Mouse (Mus musculus): ENCODE data around the gene Castor1. TPM values are rescaled to one million over a fixed set of nuclear protein-coding genes. Genes with fewer than 3 reads are reported as not detected.

Castor1 gene
- polyA plus RNA-seq, 1 experiment from 2014 or later, result 1.5 TPM

DNA sequence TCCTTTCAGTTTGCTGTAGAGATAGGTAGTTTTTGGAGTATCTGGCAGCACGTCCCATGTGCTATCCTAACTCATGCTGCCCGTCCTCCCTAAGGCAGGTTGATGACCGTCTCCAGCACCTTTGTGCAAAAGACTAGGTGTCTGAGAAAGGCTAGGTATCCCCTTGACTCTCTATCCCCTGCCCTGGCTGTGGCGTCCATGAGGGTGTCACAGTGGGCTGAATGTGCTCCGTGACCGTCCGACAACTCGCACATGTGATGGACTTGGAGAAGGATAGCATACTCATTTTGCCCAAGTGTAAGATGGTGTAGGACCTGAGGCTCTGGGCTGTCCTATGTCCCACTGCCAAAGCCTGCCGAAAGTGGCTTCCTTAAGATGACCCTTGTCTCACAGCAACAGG lies 10.4 kb upstream of the Castor1 start:
- H3K4me3 ChIP-seq (replicated peaks), result no peak overlapping the region
- H3K27me3 ChIP-seq, result no peaks in the 10 kb centered on the region
- no peak for ATAC-seq (ENCODE audit: insufficient read depth)
- peaks cover 14% of the 10 kb centered on the region for H3K36me3 ChIP-seq (replicated peaks)
- H3K4me1 ChIP-seq (replicated peaks), result peaks cover 10% of the 10 kb centered on the region
- H3K27ac ChIP-seq (replicated peaks), result no peak overlapping the region
- H3K9me3 ChIP-seq (replicated peaks), result no peaks in the 10 kb centered on the region
- no peak overlapping the region for H3K9ac ChIP-seq
- no peak overlapping the region for H3K4me2 ChIP-seq
- WGBS (ENCODE audit: insufficient replicate concordance), result 74% methylated on average over 9 of the region's 9 CpGs

DNA sequence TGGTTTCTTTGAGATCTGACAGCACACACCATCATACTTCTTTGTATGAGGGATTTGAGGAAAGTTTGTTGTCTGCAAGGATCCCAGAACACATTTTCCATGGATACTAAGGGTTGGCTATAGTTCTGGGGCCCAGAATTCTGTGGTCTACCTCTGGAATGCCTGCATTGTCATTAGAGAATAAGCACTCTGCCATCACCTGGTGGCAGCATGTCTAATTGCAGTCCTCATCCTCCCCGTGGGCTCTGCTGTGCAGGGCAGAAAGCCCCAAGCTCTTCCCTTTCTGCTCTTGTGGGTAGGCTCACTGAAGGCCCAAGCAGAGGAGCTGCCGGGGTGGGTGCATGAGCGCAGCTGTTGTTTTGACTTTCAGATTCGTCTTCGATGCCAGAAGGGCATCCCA lies 8.5 kb upstream of the Castor1 start:
- Histone ChIP-seq H3K9me3 (replicated peaks) (no peaks in the 10 kb centered on the region), H3K36me3 (replicated peaks) (peaks cover 25% of the 10 kb centered on the region), H3K4me2 (no peak overlapping the region), H3K27me3 (no peaks in the 10 kb centered on the region), H3K4me3 (replicated peaks) (no peak overlapping the region), H3K9ac (no peak overlapping the region), H3K27ac (replicated peaks) (no peak overlapping the region), H3K4me1 (replicated peaks) (no peaks in the 10 kb centered on the region)
- WGBS (ENCODE audit: insufficient replicate concordance), result 70% methylated on average over 5 of the region's 5 CpGs
- ATAC-seq (ENCODE audit: insufficient read depth), result no peak

DNA sequence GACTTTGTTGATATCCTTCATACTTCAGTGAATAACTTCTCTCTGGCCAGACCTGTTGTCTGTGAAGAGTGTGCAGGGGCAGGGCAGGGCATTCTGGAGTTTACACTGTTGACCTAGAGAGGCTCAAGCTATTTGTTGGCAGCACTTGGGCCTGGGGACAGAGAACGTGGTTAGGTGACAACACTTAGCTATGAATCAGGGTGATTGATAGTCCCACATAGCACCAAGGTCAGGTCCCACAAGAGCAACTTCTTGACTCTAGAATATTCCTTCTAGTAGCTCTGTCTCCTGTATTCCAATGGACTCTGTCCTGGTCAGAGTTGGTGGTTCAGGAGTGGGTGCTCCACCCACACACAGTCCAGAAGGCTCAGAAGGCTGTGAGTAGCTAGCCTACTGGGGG lies 7.2 kb upstream of the Castor1 start:
- H3K4me1 ChIP-seq (replicated peaks), result no peaks in the 10 kb centered on the region
- 78% methylated on average over 1 of the region's 1 CpGs for WGBS (ENCODE audit: insufficient replicate concordance)
- no peak for ATAC-seq (ENCODE audit: insufficient read depth)
- H3K9ac ChIP-seq, result no peak overlapping the region
- no peak overlapping the region for H3K4me3 ChIP-seq (replicated peaks)
- no peaks in the 10 kb centered on the region for H3K27me3 ChIP-seq
- H3K27ac ChIP-seq (replicated peaks), result no peak overlapping the region
- H3K4me2 ChIP-seq, result no peak overlapping the region
- no peaks in the 10 kb centered on the region for H3K9me3 ChIP-seq (replicated peaks)
- H3K36me3 ChIP-seq (replicated peaks), result peaks cover 30% of the 10 kb centered on the region

DNA sequence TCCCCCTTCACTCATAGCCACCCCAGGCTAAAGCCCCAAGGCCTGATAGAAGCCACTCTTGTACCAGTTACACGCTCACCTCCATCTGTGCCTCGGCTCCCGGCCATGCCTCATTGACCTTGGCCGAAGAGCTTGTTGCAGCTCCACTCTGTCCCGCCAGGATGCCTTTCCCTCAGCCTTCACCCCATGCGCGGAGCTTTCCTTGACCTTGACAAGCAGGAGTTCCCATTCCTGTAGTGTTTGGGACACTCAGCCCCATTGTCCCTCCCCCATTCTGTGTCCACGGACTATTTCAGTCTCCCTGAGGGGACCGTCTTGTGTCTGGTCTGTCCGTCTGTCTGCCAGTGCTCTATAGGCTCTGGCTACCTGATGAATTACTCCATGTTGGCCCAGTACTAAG lies 4.9 kb upstream of the Castor1 start:
- Histone ChIP-seq H3K9me3 (replicated peaks) (no peaks in the 10 kb centered on the region), H3K4me3 (replicated peaks) (no peak overlapping the region), H3K4me1 (replicated peaks) (peaks cover 8% of the 10 kb centered on the region), H3K4me2 (no peak overlapping the region), H3K27ac (replicated peaks) (no peak overlapping the region), H3K9ac (no peak overlapping the region), H3K36me3 (replicated peaks) (peaks cover 23% of the 10 kb centered on the region), H3K27me3 (peaks cover under 1% of the 10 kb centered on the region; the same call in 1 of the 2 replicates)
- no peak for ATAC-seq (ENCODE audit: insufficient read depth)
- 84% methylated on average over 10 of the region's 10 CpGs for WGBS (ENCODE audit: insufficient replicate concordance)

DNA sequence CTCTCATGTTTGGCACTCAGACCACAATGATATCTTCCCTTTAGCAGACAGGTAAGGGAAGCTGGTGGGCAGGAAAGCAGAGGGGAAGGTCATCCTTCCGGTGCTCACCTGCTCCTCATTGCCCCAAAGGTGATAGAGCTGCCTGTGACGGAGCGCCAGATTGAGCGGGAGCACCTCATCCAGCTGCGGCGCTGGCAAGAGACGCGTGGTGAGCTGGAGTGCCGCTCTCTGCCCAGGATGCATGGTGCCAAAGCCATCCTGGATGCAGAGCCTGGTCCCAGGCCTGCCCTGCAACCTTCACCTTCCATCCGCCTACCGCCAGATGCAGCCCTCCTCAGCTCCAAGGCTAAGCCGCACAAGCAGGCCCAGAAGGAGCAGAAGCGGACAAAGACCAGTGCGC lies 3.5 kb upstream of the Castor1 start:
- 84% methylated on average over 14 of the region's 14 CpGs for WGBS (ENCODE audit: insufficient replicate concordance)
- peaks cover 23% of the 10 kb centered on the region for H3K36me3 ChIP-seq (replicated peaks)

DNA sequence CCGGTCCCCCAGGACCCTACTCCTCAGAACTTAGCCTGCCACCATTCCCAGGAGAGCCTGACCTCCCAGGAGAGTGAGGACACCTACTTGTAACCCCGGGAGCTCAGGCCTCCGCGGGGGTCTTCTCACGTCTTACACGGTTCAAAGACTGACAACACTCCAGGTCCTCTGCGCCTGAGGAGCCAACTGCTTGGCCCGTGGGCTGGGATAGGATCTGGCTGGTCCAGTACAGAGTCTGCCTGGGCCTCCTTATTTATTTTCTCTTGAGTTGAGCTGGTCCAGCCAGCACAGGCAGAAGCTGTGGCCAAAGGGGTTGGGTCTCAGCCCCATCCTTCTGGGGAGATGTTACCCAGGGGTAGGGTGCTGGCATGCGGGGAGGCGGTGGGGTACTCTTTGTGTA lies 3.0 kb upstream of the Castor1 start:
- Histone ChIP-seq H3K27me3 (peaks cover 18% of the 10 kb centered on the region), H3K27ac (replicated peaks) (no peak overlapping the region), H3K9ac (no peak overlapping the region), H3K4me1 (replicated peaks) (peaks cover 26% of the 10 kb centered on the region), H3K36me3 (replicated peaks) (peaks cover 23% of the 10 kb centered on the region), H3K9me3 (replicated peaks) (no peaks in the 10 kb centered on the region), H3K4me3 (replicated peaks) (no peak overlapping the region), H3K4me2 (no peak overlapping the region)
- 66% methylated on average over 10 of the region's 10 CpGs for WGBS (ENCODE audit: insufficient replicate concordance)
- ATAC-seq (ENCODE audit: insufficient read depth), result no peak

More for the DNA sequence above, 3.5 kb upstream of the Castor1 start:
- no peak for ATAC-seq (ENCODE audit: insufficient read depth)
- Histone ChIP-seq H3K27me3 (peaks cover 15% of the 10 kb centered on the region), H3K9ac (no peak overlapping the region), H3K4me3 (replicated peaks) (no peak overlapping the region), H3K4me1 (replicated peaks) (peaks cover 21% of the 10 kb centered on the region), H3K9me3 (replicated peaks) (no peaks in the 10 kb centered on the region), H3K4me2 (no peak overlapping the region), H3K27ac (replicated peaks) (no peak overlapping the region)

DNA sequence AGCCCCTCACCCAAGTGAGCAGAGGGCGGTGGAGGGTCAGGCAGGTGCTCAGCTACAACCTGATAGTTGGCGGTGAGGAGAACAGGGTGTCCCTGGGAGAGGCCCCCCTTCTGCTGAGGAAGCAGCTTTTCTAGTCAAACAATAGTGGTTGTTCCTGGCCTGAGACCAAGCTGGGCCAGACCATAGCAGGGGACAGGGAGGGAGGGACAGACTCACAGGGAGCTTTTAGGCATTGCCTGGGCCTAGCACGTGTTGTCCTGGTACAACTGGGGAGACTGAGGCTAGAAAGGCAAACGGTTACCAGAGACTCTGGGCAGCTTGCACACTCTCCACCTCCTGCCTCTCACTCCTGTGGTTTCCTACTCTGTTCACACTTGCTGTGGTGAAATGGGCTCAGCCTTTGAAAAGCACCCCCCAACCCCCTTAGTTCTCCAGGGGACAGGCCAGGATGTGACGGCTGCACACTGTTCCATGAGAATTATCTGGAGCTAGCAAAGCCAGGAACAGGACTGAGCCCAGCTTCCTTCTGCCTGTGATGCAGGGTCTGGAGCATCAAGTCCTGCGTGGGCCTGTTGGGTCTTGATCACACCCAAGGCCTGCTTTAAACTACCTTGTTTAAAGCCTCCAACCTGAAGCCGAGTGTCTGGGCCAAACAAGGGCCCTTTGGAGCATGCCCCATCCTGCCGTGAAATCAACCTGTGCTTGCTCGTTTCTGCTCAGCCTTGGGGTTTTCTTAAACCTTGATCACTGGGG lies 1.6 kb upstream of the Castor1 start:
- peaks cover 17% of the 10 kb centered on the region for H3K36me3 ChIP-seq (replicated peaks)
- H3K4me3 ChIP-seq (replicated peaks), result no peak overlapping the region
- WGBS (ENCODE audit: insufficient replicate concordance), result 72% methylated on average over 9 of the region's 9 CpGs
- H3K9me3 ChIP-seq (replicated peaks), result no peaks in the 10 kb centered on the region
- H3K4me2 ChIP-seq, result no peak overlapping the region
- H3K4me1 ChIP-seq (replicated peaks), result peaks cover 40% of the 10 kb centered on the region
- H3K9ac ChIP-seq, result no peak overlapping the region
- no peak overlapping the region; the same call in 1 of the 2 replicates for H3K27ac ChIP-seq (replicated peaks)
- ATAC-seq (ENCODE audit: insufficient read depth), result no peak
- H3K27me3 ChIP-seq, result peaks cover 21% of the 10 kb centered on the region

DNA sequence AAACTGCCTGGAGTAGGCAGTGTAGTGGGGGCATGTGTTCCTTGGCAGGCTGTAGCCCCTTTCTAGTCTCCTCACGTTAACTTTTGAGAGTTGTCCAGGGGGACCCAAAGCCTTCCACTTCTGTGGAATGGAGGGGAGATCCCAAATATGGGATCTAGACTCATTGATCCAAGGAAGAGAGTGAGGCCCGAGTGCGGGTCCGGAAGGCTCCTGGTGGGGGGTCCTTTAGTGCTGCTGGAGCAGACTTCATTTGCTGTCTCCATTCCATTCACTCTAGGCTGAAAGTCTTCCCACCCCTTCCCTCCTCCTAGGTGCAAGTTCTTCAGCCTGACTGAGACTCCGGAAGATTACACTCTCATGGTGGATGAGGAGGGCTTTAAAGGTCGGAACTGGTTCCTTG lies 612 bp downstream of the Castor1 start:
- peak overlapping the region; percentile 98 for H3K4me2 ChIP-seq
- H3K9ac ChIP-seq, result peak overlapping the region; percentile 65
- peaks cover 62% of the 10 kb centered on the region for H3K4me1 ChIP-seq (replicated peaks)
- H3K36me3 ChIP-seq (replicated peaks), result peaks cover 8% of the 10 kb centered on the region
- WGBS (ENCODE audit: insufficient replicate concordance), result 28% methylated on average over 6 of the region's 6 CpGs
- H3K4me3 ChIP-seq (replicated peaks), result peak overlapping the region; percentile 64
- peaks cover 21% of the 10 kb centered on the region for H3K27me3 ChIP-seq
- no peak overlapping the region for H3K27ac ChIP-seq (replicated peaks)
- no peaks in the 10 kb centered on the region for H3K9me3 ChIP-seq (replicated peaks)
- ATAC-seq (ENCODE audit: insufficient read depth), result no peak

DNA sequence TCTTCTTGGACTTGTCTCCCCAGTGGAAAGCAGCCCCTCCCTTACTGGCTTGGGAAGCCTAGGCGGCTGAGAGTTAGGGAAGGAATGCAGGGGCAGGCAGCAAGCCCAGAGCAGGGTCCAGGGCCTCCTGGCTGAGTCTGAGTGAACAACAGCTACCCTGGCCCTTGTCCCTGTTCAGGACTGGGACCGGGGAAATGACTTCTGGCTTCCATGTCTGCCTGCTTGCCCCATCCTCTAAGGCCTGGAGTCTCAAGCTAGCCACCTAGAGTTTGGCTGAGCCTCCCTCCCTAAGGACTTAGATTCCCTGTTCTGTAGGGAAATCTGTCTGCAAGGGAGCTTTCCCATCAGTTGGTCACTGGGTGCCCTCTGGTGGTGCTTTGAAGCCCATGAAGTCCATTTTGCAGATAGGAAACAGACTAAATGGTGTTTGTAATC lies 1.3 kb downstream of the Castor1 start:
- WGBS (ENCODE audit: insufficient replicate concordance), result 18% methylated on average over 2 of the region's 2 CpGs
- Histone ChIP-seq H3K9ac (no peak overlapping the region), H3K9me3 (replicated peaks) (no peaks in the 10 kb centered on the region), H3K4me1 (replicated peaks) (peaks cover 69% of the 10 kb centered on the region), H3K4me2 (no peak overlapping the region), H3K4me3 (replicated peaks) (no peak overlapping the region), H3K27ac (replicated peaks) (no peak overlapping the region), H3K27me3 (peaks cover 21% of the 10 kb centered on the region), H3K36me3 (replicated peaks) (peaks cover 6% of the 10 kb centered on the region; the same call in 1 of the 2 replicates)
- no peak for ATAC-seq (ENCODE audit: insufficient read depth)

DNA sequence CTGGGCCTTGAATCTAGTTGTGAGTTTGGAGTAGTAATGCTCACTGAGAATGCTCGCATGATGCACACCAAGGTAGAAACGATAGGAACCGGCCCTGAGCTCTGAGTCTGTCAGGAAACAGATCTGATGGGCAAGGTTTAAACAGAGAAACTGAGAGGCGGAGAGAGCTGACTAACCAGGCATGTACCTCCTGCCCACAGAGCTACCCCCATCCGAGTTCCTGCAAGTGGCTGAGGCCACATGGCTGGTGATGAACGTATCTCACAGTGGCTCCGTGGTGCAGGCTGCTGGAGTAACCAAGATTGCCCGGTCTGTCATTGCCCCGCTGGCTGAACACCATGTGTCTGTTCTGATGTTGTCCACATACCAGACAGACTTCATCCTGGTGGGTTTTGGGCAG lies 1.9 kb downstream of the Castor1 start:
- Histone ChIP-seq H3K36me3 (replicated peaks) (peaks cover 6% of the 10 kb centered on the region; the same call in 1 of the 2 replicates), H3K9me3 (replicated peaks) (no peaks in the 10 kb centered on the region), H3K27ac (replicated peaks) (no peak overlapping the region), H3K9ac (no peak overlapping the region), H3K4me1 (replicated peaks) (peaks cover 74% of the 10 kb centered on the region), H3K4me3 (replicated peaks) (no peak overlapping the region), H3K4me2 (no peak overlapping the region), H3K27me3 (peaks cover 21% of the 10 kb centered on the region)
- ATAC-seq (ENCODE audit: insufficient read depth), result no peak
- 48% methylated on average over 9 of the region's 9 CpGs for WGBS (ENCODE audit: insufficient replicate concordance)

DNA sequence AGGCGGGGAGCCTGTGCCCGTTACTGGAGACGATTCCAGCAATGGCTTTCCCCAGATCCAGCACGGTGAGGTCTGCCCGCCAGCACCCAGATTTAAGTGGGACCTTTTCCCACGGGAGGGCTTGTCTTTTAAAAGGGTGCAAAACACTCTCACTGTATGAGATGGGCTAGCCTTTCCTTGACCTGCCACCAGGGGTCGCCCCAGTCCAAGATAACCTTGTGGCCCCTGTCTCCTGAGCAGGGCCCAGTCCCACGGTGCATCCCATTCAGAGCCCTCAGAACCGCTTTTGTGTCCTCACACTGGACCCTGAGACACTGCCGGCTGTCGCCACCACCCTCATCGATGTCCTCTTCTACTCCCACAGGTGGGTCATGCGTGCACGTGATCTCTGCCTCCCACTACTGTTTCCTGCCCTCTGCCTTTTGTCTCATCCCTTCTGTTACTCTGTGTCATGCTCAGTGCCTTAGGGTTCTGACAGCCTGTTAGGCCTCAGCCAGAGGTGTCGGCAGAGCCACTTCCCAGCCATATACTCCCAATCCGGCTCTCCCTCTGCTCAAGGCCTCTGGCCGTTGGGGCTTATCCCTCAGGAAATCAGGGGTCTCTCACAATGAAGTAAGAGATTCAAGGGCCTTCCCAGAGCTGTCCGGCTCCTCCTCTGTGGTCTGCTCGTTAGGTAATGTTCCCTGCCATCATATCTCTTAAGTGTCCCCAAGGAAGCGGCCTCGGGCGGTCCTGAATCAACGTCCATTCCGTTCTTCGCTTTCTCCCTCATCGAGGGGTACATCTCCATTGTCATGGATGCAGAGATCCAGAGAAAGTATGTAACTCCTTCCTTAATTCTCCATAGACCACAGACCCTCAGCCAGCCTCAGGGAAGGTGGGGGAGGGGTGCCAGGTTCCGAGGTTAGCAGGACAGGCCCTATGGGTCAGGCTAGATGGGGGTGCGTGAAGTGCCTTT lies 2.7 kb downstream of the Castor1 start:
- peaks cover 82% of the 10 kb centered on the region for H3K4me1 ChIP-seq (replicated peaks)

More for the DNA sequence above, 2.7 kb downstream of the Castor1 start:
- Histone ChIP-seq H3K36me3 (replicated peaks) (no peaks in the 10 kb centered on the region), H3K4me3 (replicated peaks) (no peak overlapping the region), H3K27ac (replicated peaks) (no peak overlapping the region), H3K9me3 (replicated peaks) (no peaks in the 10 kb centered on the region), H3K27me3 (peaks cover 21% of the 10 kb centered on the region), H3K9ac (no peak overlapping the region), H3K4me2 (no peak overlapping the region)
- WGBS (ENCODE audit: insufficient replicate concordance), result 44% methylated on average over 28 of the region's 28 CpGs
- no peak for ATAC-seq (ENCODE audit: insufficient read depth)
